Mouse (Mus musculus) CH12.LX (cell line): ENCODE measurements around the gene St8sia6. TPM values are rescaled to one million over a fixed set of nuclear protein-coding genes. Genes with fewer than 3 reads are reported as not detected.
"Not testable (repeated sequence)": the region's sequence is repeated elsewhere in the genome, so short reads cannot be mapped to it uniquely, and the experiment has no call there.

ENCODE experiments used
- DNase-seq: peaks from one replicate; pipeline ENCODE4 v3.0.0-alpha.2; 2013; ENCODE audit errors: extremely low read depth
- H3K27ac ChIP-seq: 2 replicates; pipeline ENCODE4 v1.5.1; 2012; ENCODE audit warnings: low read depth, mild to moderate bottlenecking, control low read depth, moderate library complexity; ENCODE audit not compliant: insufficient read depth
- H3K27me3 ChIP-seq: replicated peaks from 2 replicates; pipeline ENCODE3; 2012; ENCODE audit warnings: inconsistent platforms
- H3K36me3 ChIP-seq, 2 experiments: replicated peaks in 1 of 2; 2 replicates each; pipeline versions ENCODE3 to v1.6.1; 2012; ENCODE audit warnings: inconsistent platforms in 1 of 2, low read length in 1 of 2, mild to moderate bottlenecking in 1 of 2, mixed read lengths in 1 of 2, moderate library complexity in 1 of 2; ENCODE audit not compliant: control insufficient read depth in 1 of 2, insufficient read depth in 1 of 2
- H3K4me1 ChIP-seq, 2 experiments: 2 replicates each; pipeline ENCODE4 v1.6.1; 2012; ENCODE audit warnings: inconsistent platforms in 1 of 2, moderate library complexity in 1 of 2; ENCODE audit not compliant: insufficient read depth in 2 of 2, control insufficient read depth in 1 of 2
- H3K4me2 ChIP-seq: 2 replicates; pipeline ENCODE4 v1.6.1; 2012; ENCODE audit warnings: low read depth, mild to moderate bottlenecking, control low read depth; ENCODE audit not compliant: poor library complexity, insufficient read depth, severe bottlenecking
- H3K4me3 ChIP-seq, 3 experiments: fragments of 150-350 bp in 1 of 3; sonication (generic) in 1 of 3; replicated peaks in 1 of 3; 2 replicates each; pipeline versions ENCODE3 to v1.5.1; 2011 to 2012; ENCODE audit warnings: low read depth in 2 of 3, low read length in 2 of 3, mild to moderate bottlenecking in 2 of 3, moderate library complexity in 2 of 3, control low read depth in 1 of 3, improper control_type of control experiment in 1 of 3, inconsistent platforms in 1 of 3, mixed read lengths in 1 of 3; ENCODE audit not compliant: poor library complexity in 1 of 3
- H3K79me2 ChIP-seq: replicated peaks from 2 replicates; pipeline ENCODE4 v1.6.1; 2012; ENCODE audit warnings: mild to moderate bottlenecking, moderate library complexity; ENCODE audit not compliant: control insufficient read depth, poor library complexity, insufficient read depth, severe bottlenecking; ENCODE audit errors: extremely low read depth
- H3K9ac ChIP-seq: 2 replicates; pipeline ENCODE4 v1.6.1; 2012; ENCODE audit warnings: low read depth, mild to moderate bottlenecking, control low read depth, moderate library complexity; ENCODE audit not compliant: insufficient read depth
- H3K9me3 ChIP-seq: replicated peaks from 2 replicates; pipeline ENCODE3; 2012; ENCODE audit warnings: low read length, inconsistent platforms, mixed read lengths
- BHLHE40 ChIP-seq: IDR thresholded peaks from 2 replicates; pipeline ENCODE4 v1.6.1; 2011; ENCODE audit warnings: mild to moderate bottlenecking, low read depth, low read length, improper control_type of control experiment
- CHD2 ChIP-seq: IDR thresholded peaks from 2 replicates; pipeline ENCODE4 v1.6.1; 2011; ENCODE audit warnings: low read length, improper control_type of control experiment
- ELF1 ChIP-seq: IDR thresholded peaks from 2 replicates; pipeline ENCODE4 v1.6.1; 2014; ENCODE audit warnings: low read depth, mild to moderate bottlenecking, inconsistent platforms, low read length, improper control_type of control experiment
- EP300 ChIP-seq: IDR thresholded peaks from 2 replicates; pipeline ENCODE4 v1.6.1; 2011; ENCODE audit warnings: low read length, improper control_type of control experiment
- ETS1 ChIP-seq: conservative IDR thresholded peaks from 2 replicates; pipeline ENCODE4 v1.6.1; 2012; ENCODE audit warnings: low read depth, mild to moderate bottlenecking, inconsistent platforms, low read length, improper control_type of control experiment, moderate library complexity
- HCFC1 ChIP-seq: IDR thresholded peaks from 2 replicates; pipeline ENCODE4 v1.6.1; 2012; ENCODE audit warnings: low read depth, mild to moderate bottlenecking, inconsistent platforms, low read length, improper control_type of control experiment
- IRF4 ChIP-seq: IDR thresholded peaks from 2 replicates; pipeline ENCODE4 v1.6.1; 2014; ENCODE audit warnings: low read depth, mild to moderate bottlenecking, inconsistent platforms, low read length, improper control_type of control experiment
- KAT2A ChIP-seq: IDR thresholded peaks from 2 replicates; pipeline ENCODE4 v1.6.1; 2012; ENCODE audit warnings: low read length, improper control_type of control experiment, inconsistent platforms; ENCODE audit not compliant: insufficient replicate concordance
- MAX ChIP-seq: IDR thresholded peaks from 2 replicates; pipeline ENCODE4 v1.6.1; 2011; ENCODE audit warnings: low read length, improper control_type of control experiment
- MAZ ChIP-seq: IDR thresholded peaks from 2 replicates; pipeline ENCODE4 v1.6.1; 2012; ENCODE audit warnings: low read depth, mild to moderate bottlenecking, inconsistent platforms, low read length, improper control_type of control experiment, moderate library complexity
- MEF2A ChIP-seq: IDR thresholded peaks from 2 replicates; pipeline ENCODE4 v1.6.1; 2014; ENCODE audit warnings: low read depth, mild to moderate bottlenecking, inconsistent platforms, low read length, improper control_type of control experiment, borderline replicate concordance
- MYC ChIP-seq: IDR thresholded peaks from 2 replicates; pipeline ENCODE4 v1.6.1; 2011; ENCODE audit warnings: low read depth, mild to moderate bottlenecking, improper control_type of control experiment, low read length
- PAX5 ChIP-seq: IDR thresholded peaks from 2 replicates; pipeline ENCODE4 v1.6.1; 2012; ENCODE audit warnings: low read length, inconsistent platforms, mixed read lengths
- POLR2A ChIP-seq: IDR thresholded peaks from 2 replicates; pipeline ENCODE4 v1.6.1; 2011; ENCODE audit warnings: low read depth, mild to moderate bottlenecking, improper control_type of control experiment, low read length
- POLR2AphosphoS2 ChIP-seq: IDR thresholded peaks from 2 replicates; pipeline ENCODE4 v1.6.1; 2011; ENCODE audit warnings: low read depth, low read length, improper control_type of control experiment
- SIN3A ChIP-seq: IDR thresholded peaks from 2 replicates; pipeline ENCODE4 v1.6.1; 2012; ENCODE audit warnings: low read length, improper control_type of control experiment, inconsistent platforms
- SMC3 ChIP-seq: IDR thresholded peaks from 2 replicates; pipeline ENCODE4 v1.6.1; 2011; ENCODE audit warnings: low read depth, low read length, improper control_type of control experiment
- TBP ChIP-seq: conservative IDR thresholded peaks from 2 replicates; pipeline ENCODE4 v1.6.1; 2011; ENCODE audit warnings: low read depth, low read length, improper control_type of control experiment
- TCF12 ChIP-seq: IDR thresholded peaks from 2 replicates; pipeline ENCODE4 v1.6.1; 2014; ENCODE audit warnings: low read depth, mild to moderate bottlenecking, inconsistent platforms, low read length, improper control_type of control experiment
- UBTF ChIP-seq: IDR thresholded peaks from 2 replicates; pipeline ENCODE4 v1.6.1; 2012; ENCODE audit warnings: low read depth, mild to moderate bottlenecking, inconsistent platforms, low read length, improper control_type of control experiment, moderate library complexity
- USF1 ChIP-seq: IDR thresholded peaks from 2 replicates; pipeline ENCODE4 v1.6.1; 2014; ENCODE audit warnings: low read depth, mild to moderate bottlenecking, inconsistent platforms, low read length, improper control_type of control experiment
- ZMIZ1 ChIP-seq: IDR thresholded peaks from 2 replicates; pipeline ENCODE4 v1.6.1; 2012; ENCODE audit warnings: low read depth, mild to moderate bottlenecking, inconsistent platforms, low read length, improper control_type of control experiment
- dilution Hi-C: fragments of 300-500 bp; cut with MboI; formaldehyde crosslinking; loops from 2 replicates; pipeline ENCODE4 v1.14.3; 2020; ENCODE audit warnings: low sequenced_read_pairs; ENCODE audit not compliant: extremely low pct_unique_long_range_greater_than_20kb, extremely low pct_ligation_motif_present
- in situ Hi-C: fragments of 300-500 bp; cut with MboI; formaldehyde crosslinking; loops from 3 replicates; pipeline ENCODE4 v1.14.3; 2019; ENCODE audit warnings: low sequenced_read_pairs, low pct_ligation_motif_present, low pct_unique_long_range_greater_than_20kb, mixed read lengths
- polyA plus RNA-seq: library from polyadenylated mRNA; unstranded; fragments of >175 nt; gene quantifications from 2 replicates; pipeline ENCODE4 v1.2.1, GENCODE M21; 2012; ENCODE audit warnings: low read depth; ENCODE audit not compliant: insufficient read length
- total RNA-seq, 2 experiments: library from RNA; depleted of rRNA; stranded (reverse); fragments of 300-350 nt in 1 of 2; fragments of >200 nt in 1 of 2; gene quantifications; 2 replicates each; pipeline ENCODE4 v1.2.3; 2012 to 2014

Gene St8sia6
- total and polyA plus RNA-seq, 3 experiments: 27.4 to 51.0 (median 43.7) TPM

- Histone ChIP-seq H3K27ac (peak overlapping the region; percentile 29), H3K4me1 (peaks cover 18 to 67% of the 10 kb centered on the region in 2 experiments), H3K36me3 (peaks cover 4 to 22% of the 10 kb centered on the region in 2 experiments)
- dilution Hi-C loops: not testable (repeated sequence)
- in situ Hi-C loops: loop anchor here (25.0 kb wide), 1 partner anchor 499 kb away; no protein-coding TSS in a partner anchor
- TF ChIP-seq CHD2: peak; percentile 15; the same call in 1 of the 2 replicates
- TF ChIP-seq ETS1: peak; percentile 79
- TF ChIP-seq USF1: peak; percentile 70
- peak; percentile 76 for TF ChIP-seq EP300
- TF ChIP-seq ELF1: peak; percentile 83
- peak; percentile 69 for TF ChIP-seq MAX
- TF ChIP-seq POLR2A: peak; percentile 46
- peak; percentile 92 for TF ChIP-seq BHLHE40
- TF ChIP-seq MEF2A: peak; percentile 80; the same call in 1 of the 2 replicates
- peak; percentile 72 for TF ChIP-seq TCF12
- TF ChIP-seq MAZ: 0 out of 2 replicates have a peak, but pooled peaks have one; percentile 58
- peak; percentile 89 for TF ChIP-seq IRF4
- TF ChIP-seq, all 38 proteins: peak for 12; not testable (repeated sequence) for 26
- H3K4me3 ChIP-seq, H3K27me3 ChIP-seq, H3K9me3 ChIP-seq: not testable (repeated sequence)
- peak; percentile 85 for DNase-seq
- Histone ChIP-seq H3K9ac (peak overlapping the region; percentile 76; the same call in 1 of the 2 replicates), H3K4me2 (peak overlapping the region; percentile 42; the same call in 1 of the 2 replicates), H3K79me2 (peaks cover 39% of the 10 kb centered on the region)
Measured at GRCm38 (mm10) chr2:13785992-13786391, 7.9 kb downstream of the St8sia6 start.

DNA sequence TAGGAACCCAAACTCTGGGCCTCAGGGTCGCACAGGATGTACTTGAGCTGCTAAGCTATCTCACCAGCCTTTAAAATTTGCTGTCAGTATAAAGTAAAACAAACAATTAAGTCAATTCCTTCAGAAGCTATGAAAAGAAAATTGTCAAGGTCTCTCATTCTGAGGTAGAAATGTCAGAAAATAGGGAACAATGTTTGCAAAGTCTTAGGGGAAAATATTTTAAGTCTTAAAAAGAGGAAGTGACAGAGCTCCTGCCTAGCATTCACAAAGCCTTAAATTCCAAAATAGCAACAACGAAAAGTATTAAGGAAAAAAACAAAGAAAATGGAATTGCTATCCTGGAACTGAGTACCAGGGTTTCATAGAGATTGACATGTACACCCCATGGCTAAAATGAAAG is 8.6 kb downstream of the St8sia6 start:
- TF ChIP-seq TBP: no peak
- TF ChIP-seq ETS1: peak; percentile 34; the same call in 1 of the 2 replicates
- no peak for TF ChIP-seq PAX5
- TF ChIP-seq MYC: peak; percentile 20; the same call in 1 of the 2 replicates
- TF ChIP-seq POLR2AphosphoS2: no peak
- no peak for TF ChIP-seq HCFC1
- peak; percentile 51; the same call in 1 of the 2 replicates for TF ChIP-seq MEF2A
- no peak for TF ChIP-seq SMC3
- TF ChIP-seq USF1: no peak
- no peak for TF ChIP-seq SIN3A
- TF ChIP-seq ELF1: no peak
- TF ChIP-seq UBTF: no peak
- no peak for TF ChIP-seq ZMIZ1
- no peak for TF ChIP-seq KAT2A
- TF ChIP-seq IRF4: 0 out of 2 replicates have a peak, but pooled peaks have one; percentile 30
- peak; percentile 3 for TF ChIP-seq BHLHE40
- TF ChIP-seq EP300: peak; percentile 79
- TF ChIP-seq, all 38 proteins: peak for 6
- no peak for DNase-seq
- H3K36me3 ChIP-seq: peaks cover 4 to 30% of the 10 kb centered on the region in 2 experiments
- H3K4me1 ChIP-seq: peaks cover 21 to 73% of the 10 kb centered on the region in 2 experiments
- peak overlapping the region; percentile 76; the same call in 1 of the 2 replicates for H3K9ac ChIP-seq
- peaks cover 46% of the 10 kb centered on the region for H3K79me2 ChIP-seq
- dilution Hi-C loops: no loop called here
- no peaks in the 10 kb centered on the region for H3K27me3 ChIP-seq
- H3K9me3 ChIP-seq: peaks cover 2% of the 10 kb centered on the region
- H3K27ac ChIP-seq: peak overlapping the region; percentile 84
- H3K4me2 ChIP-seq: peak overlapping the region; percentile 47
- H3K4me3 ChIP-seq: no peak overlapping the region
- in situ Hi-C loops: loop anchor here (25.0 kb wide), 1 partner anchor 498 kb away; no protein-coding TSS in a partner anchor
